8 mouse cellular contexts compared by ENCODE assay signal in genomic region chr8:125465156-125465821, GRCm38 (mm10).
DNase-seq lines count a peak whose midpoint lies in the region; ATAC-seq and TF ChIP-seq lines count a peak whose summit lies in the region.
"Had no signal": no experiment of that assay in that cellular context is flagged by ENCODE, and none has a peak within 500 bp of the region (broad histone marks: within the 10 kb centered on the region; RNA-seq: fewer than 3 reads in every experiment).

No protein-coding gene starts in this region.

- H3K27me3 ChIP-seq in hindbrain, embryonic 16.5 days (replicated peaks; ENCODE audit: control insufficient read depth, insufficient read depth, low read length), result no peaks in the 10 kb centered on the region
- peaks cover 3% of the 10 kb centered on the region; the same call in 1 of the 2 replicates for H3K27me3 ChIP-seq in midbrain, embryonic 13.5 days
- no peaks in the 10 kb centered on the region for H3K27me3 ChIP-seq in thymus, adult 2 months (ENCODE audit: control insufficient read depth, insufficient read depth, low read length)

- H3K4me2 ChIP-seq in hindbrain, embryonic 16.5 days (ENCODE audit: low read length), result no peak overlapping the region
- no peak overlapping the region for H3K4me2 ChIP-seq in midbrain, embryonic 13.5 days (replicated peaks)

- H3K27ac ChIP-seq in hindbrain, embryonic 16.5 days (ENCODE audit: low read depth, low read length), result no peak overlapping the region
- H3K27ac ChIP-seq in midbrain, embryonic 13.5 days, result no peak overlapping the region
- H3K27ac ChIP-seq in thymus, adult 2 months (ENCODE audit: control insufficient read depth, insufficient read depth, low read length), result no peak overlapping the region

- H3K4me3 ChIP-seq in hindbrain, embryonic 16.5 days (ENCODE audit: low read length), result no peak overlapping the region
- H3K4me3 ChIP-seq in midbrain, embryonic 13.5 days (replicated peaks), result no peak overlapping the region
- H3K4me3 ChIP-seq in thymus, adult 2 months (ENCODE audit: control insufficient read depth, insufficient read depth, low read length), result no peak overlapping the region

- no peak for TF ChIP-seq POLR2A in thymus, adult 2 months (IDR thresholded peaks at IDR 0.05; ENCODE audit: control insufficient read depth, extremely low read depth, insufficient read depth, low read length, poor library complexity)

- H3K9me3 ChIP-seq in hindbrain, embryonic 16.5 days (ENCODE audit: control insufficient read depth, low read length), result no peaks in the 10 kb centered on the region
- no peaks in the 10 kb centered on the region for H3K9me3 ChIP-seq in midbrain, embryonic 13.5 days

- DNase-seq in NIH3T3 (ENCODE audit: low read depth), result peak; percentile 11
- peak; percentile 73 for DNase-seq in embryo, embryonic 11 days
- no peak for DNase-seq in thymus, adult 2 months
- no peak for DNase-seq in urinary bladder, postnatal 4 days (ENCODE audit: low spot score in 2 of 2)
- no peak for DNase-seq in lung, adult 18-20 months
- DNase-seq: cerebellum, postnatal 25 days had no signal

- peak; percentile 81 for ATAC-seq in hindbrain, embryonic 16.5 days
- peak; percentile 72 for ATAC-seq in midbrain, embryonic 13.5 days

- H3K36me3 ChIP-seq in hindbrain, embryonic 16.5 days (ENCODE audit: control insufficient read depth, insufficient read depth, low read length), result peaks cover 8% of the 10 kb centered on the region; the same call in 1 of the 2 replicates
- H3K36me3 ChIP-seq in midbrain, embryonic 13.5 days, result peaks cover 39% of the 10 kb centered on the region
- no peaks in the 10 kb centered on the region for H3K36me3 ChIP-seq in thymus, adult 2 months (ENCODE audit: control insufficient read depth, insufficient read depth, low read length)

- WGBS in hindbrain, embryonic 16.5 days, result 16% methylated on average over 6 of the region's 6 CpGs
- WGBS in midbrain, embryonic 13.5 days, result 15% methylated on average over 6 of the region's 6 CpGs
- 83% methylated on average over 6 of the region's 6 CpGs for WGBS in thymus, adult 2 months

- H3K4me1 ChIP-seq in hindbrain, embryonic 16.5 days (ENCODE audit: control insufficient read depth, insufficient read depth, low read depth, low read length), result peaks cover 13% of the 10 kb centered on the region
- peaks cover 42% of the 10 kb centered on the region for H3K4me1 ChIP-seq in midbrain, embryonic 13.5 days (replicated peaks)
- peaks cover 8% of the 10 kb centered on the region for H3K4me1 ChIP-seq in thymus, adult 2 months (replicated peaks; ENCODE audit: control insufficient read depth, insufficient read depth, low read length)

- no peak for TF ChIP-seq CTCF in thymus, adult 2 months (IDR thresholded peaks at IDR 0.05; ENCODE audit: borderline replicate concordance, control insufficient read depth, extremely low read depth, insufficient read depth, low read length, poor library complexity)

- no peak overlapping the region for H3K9ac ChIP-seq in hindbrain, embryonic 16.5 days (ENCODE audit: low read depth, low read length)
- no peak overlapping the region for H3K9ac ChIP-seq in midbrain, embryonic 13.5 days (replicated peaks)

Comparison
In these comparisons a context has a peak if more than half of its experiments do, and no peak if none do; other contexts are left out.
1. DNase-seq: peak in NIH3T3 (single experiment) and embryo, embryonic 11 days (single experiment); none in thymus, adult 2 months (single experiment), urinary bladder, postnatal 4 days (0 of 2) and lung, adult 18-20 months (0 of 2).